Mouse (Mus musculus): ENCODE results near the gene Tmsb15b2. TPM values are rescaled to one million over a fixed set of nuclear protein-coding genes. Genes with fewer than 3 reads are reported as not detected.

Gene Tmsb15b2
- 40.0 and 54.8 TPM in 2 replicates for polyA plus RNA-seq (2012; rRNA removed)

GRCm38 (mm10) chrX:136975397-136975796 lies at the start of gene Tmsb15b2:
TSS of gene Tmsb15b2 (minus strand) at chrX:136975497.

GRCm38 (mm10) chrX:136992978-136993547 lies 17.8 kb upstream of the Tmsb15b2 start, which contains the start of gene Zcchc18:
TSS of gene Zcchc18 (plus strand) at chrX:136993155.

GRCm38 (mm10) chrX:136976424-136977084 lies 1.3 kb upstream of the Tmsb15b2 start, which contains the start of the genes Tmsb15l and Tmsb15b1:
TSS of gene Tmsb15l (minus strand) at chrX:136976869.
TSS of gene Tmsb15b1 (minus strand) at chrX:136976874.

GRCm38 (mm10) chrX:136927031-136927430 lies 48.3 kb downstream of the Tmsb15b2 start, which contains the start of gene H2bfm:
TSS of gene H2bfm (plus strand) at chrX:136927325.

Other genes with a start within 250 kb of the Tmsb15b2 start
- gene Morf4l2, start 231.8 kb downstream of the Tmsb15b2 start, polyA plus RNA-seq (2012; rRNA removed), result 452 and 468 TPM in 2 replicates
- gene Glra4, start 195.4 kb downstream of the Tmsb15b2 start, polyA plus RNA-seq (2012; rRNA removed), result not detected in 2 replicates
- gene Plp1, start 152.8 kb downstream of the Tmsb15b2 start, polyA plus RNA-seq (2012; rRNA removed), result 16.0 and 19.4 TPM in 2 replicates
- gene Rab9b, start 106.7 kb downstream of the Tmsb15b2 start, polyA plus RNA-seq (2012; rRNA removed), result 7.2 and 8.0 TPM in 2 replicates
- not detected in 2 replicates for gene H2bfm, start 48.2 kb downstream of the Tmsb15b2 start, polyA plus RNA-seq (2012; rRNA removed)
- gene Tmsb15l, start 1.4 kb upstream of the Tmsb15b2 start, polyA plus RNA-seq (2012; rRNA removed), result 10.6 and 12.3 TPM in 2 replicates
- gene Tmsb15b1, start 1.4 kb upstream of the Tmsb15b2 start, polyA plus RNA-seq (2012; rRNA removed), result 20.0 and 21.8 TPM in 2 replicates
- 138 and 147 TPM in 2 replicates for gene Zcchc18, start 17.7 kb upstream of the Tmsb15b2 start, polyA plus RNA-seq (2012; rRNA removed)
- 17.1 and 18.9 TPM in 2 replicates for gene Slc25a53, start 62.8 kb upstream of the Tmsb15b2 start, polyA plus RNA-seq (2012; rRNA removed)
- 2.8 and 2.9 TPM in 2 replicates for gene Fam199x, start 74.1 kb upstream of the Tmsb15b2 start, polyA plus RNA-seq (2012; rRNA removed)
- not detected in 2 replicates for gene Esx1, start 146.6 kb upstream of the Tmsb15b2 start, polyA plus RNA-seq (2012; rRNA removed)